Mouse (Mus musculus): Measurements from ENCODE around the gene Rbp3.

GRCm38 (mm10) chr14:33922771-33923167 lies 31.0 kb upstream of the Rbp3 start:
- TF ChIP-seq JUND (IDR thresholded peaks at IDR 0.05; ENCODE audit: low read depth, low read length) (no peak), CTCF (IDR thresholded peaks at IDR 0.05 in 2 of 3, conservative IDR thresholded peaks at IDR 0.05 in 1 of 3; ENCODE audit: control insufficient read depth in 1 of 3, insufficient read depth in 1 of 3, low read depth in 2 of 3, low read length in 3 of 3, poor library complexity in 1 of 3, severe bottlenecking in 1 of 3) (no peak), HCFC1 (IDR thresholded peaks at IDR 0.05; ENCODE audit: low read depth, low read length) (no peak), MEF2A (IDR thresholded peaks at IDR 0.05; ENCODE audit: extremely low read depth, insufficient replicate concordance, low read depth, low read length, poor library complexity, severe bottlenecking) (no peak), POLR2AphosphoS5 (IDR thresholded peaks at IDR 0.05; ENCODE audit: borderline replicate concordance, low read depth, low read length) (no peak), RAD21 (IDR thresholded peaks at IDR 0.05; ENCODE audit: low read depth, low read length) (no peak), MAX (IDR thresholded peaks at IDR 0.05; ENCODE audit: low read length) (no peak), RCOR1 (IDR thresholded peaks at IDR 0.05; ENCODE audit: low read depth, low read length) (no peak)
